Mouse (Mus musculus) stomach, embryonic 16.5 days (tissue): Measurements from ENCODE around the gene Itgb1. TPM values are rescaled to one million over a fixed set of nuclear protein-coding genes. Genes with fewer than 3 reads are reported as not detected.

Source experiments
- ATAC-seq: fragments of 200-750 bp; cut with Nextera tagmentation; 2 replicates; pipeline ENCODE4 v1.8.0; 2017; ENCODE audit warnings: moderate number of reproducible peaks, moderate TSS enrichment; ENCODE audit not compliant: insufficient read depth, low FRiP score
- H3K27ac ChIP-seq: fragments of 300-500 bp; sonication (generic); 2 replicates; pipeline ENCODE4 v1.5.1; 2014; ENCODE audit warnings: low read length
- H3K27me3 ChIP-seq: fragments of 300-500 bp; sonication (generic); 2 replicates; pipeline ENCODE4 v1.6.1; 2014; ENCODE audit warnings: low read length, control low read depth, mixed read lengths; ENCODE audit not compliant: control insufficient read depth, insufficient read depth
- H3K36me3 ChIP-seq: fragments of 300-500 bp; sonication (generic); 2 replicates; pipeline ENCODE4 v1.6.1; 2014; ENCODE audit warnings: low read length; ENCODE audit not compliant: control insufficient read depth, insufficient read depth
- H3K4me1 ChIP-seq: fragments of 300-500 bp; sonication (generic); 2 replicates; pipeline ENCODE4 v1.6.1; 2014; ENCODE audit warnings: low read length, control low read depth, mixed read lengths; ENCODE audit not compliant: control insufficient read depth, insufficient read depth
- H3K4me2 ChIP-seq: fragments of 300-500 bp; sonication (generic); 2 replicates; pipeline ENCODE4 v1.6.1; 2014; ENCODE audit warnings: low read depth, low read length, mixed read lengths
- H3K4me3 ChIP-seq: fragments of 300-500 bp; sonication (generic); replicated peaks from 2 replicates; pipeline ENCODE4 v1.5.1; 2014; ENCODE audit warnings: mild to moderate bottlenecking, low read length
- H3K9ac ChIP-seq: fragments of 300-500 bp; sonication (generic); 2 replicates; pipeline ENCODE4 v1.6.1; 2014; ENCODE audit warnings: low read length
- H3K9me3 ChIP-seq: fragments of 300-500 bp; sonication (generic); replicated peaks from 2 replicates; pipeline ENCODE4 v1.6.1; 2016; ENCODE audit warnings: low read length, control low read depth; ENCODE audit not compliant: control insufficient read depth
- WGBS: fragments of 180-500 bp; shearing (Covaris S2); extraction: QIAGEN DNeasy Blood & Tissue Kit; methylation state at CpG from one replicate; pipeline ENCODE4 v1.1.7; 2014; 5-methylcytosine and 5-hydroxymethylcytosine counted together
- polyA plus RNA-seq: library from polyadenylated mRNA; unstranded; fragments of >200 nt; fragmentation: Nextera tagmentation; extraction: Ambion mirVana; gene quantifications from 2 replicates; pipeline ENCODE4 v1.2.1, GENCODE M21; 2015

The Itgb1 gene
- polyA plus RNA-seq, 1 experiment from 2014 or later: 315 TPM

DNA sequence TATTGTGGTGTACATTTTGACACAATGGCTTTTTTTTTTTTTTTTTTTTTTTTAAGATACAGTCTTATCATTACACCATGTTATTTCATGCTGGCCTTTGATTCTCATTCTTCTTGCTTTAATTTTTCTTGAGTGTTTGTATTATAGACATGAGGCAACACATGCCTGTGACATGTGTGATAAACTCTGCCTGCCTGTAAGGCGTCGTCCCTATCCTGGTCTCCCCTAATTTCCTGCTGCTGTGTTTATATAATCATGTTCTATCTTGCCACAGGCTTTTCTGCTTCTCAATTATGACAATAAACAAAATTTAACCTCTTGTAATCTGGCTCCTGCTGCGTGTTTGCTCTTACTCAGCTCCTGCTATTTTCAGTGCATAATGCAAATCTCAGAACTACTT, 12.5 kb downstream of the Itgb1 start:
- Histone ChIP-seq H3K9ac (no peak overlapping the region), H3K36me3 (no peaks in the 10 kb centered on the region), H3K27me3 (no peaks in the 10 kb centered on the region), H3K27ac (no peak overlapping the region), H3K4me3 (no peak overlapping the region), H3K4me2 (no peak overlapping the region), H3K9me3 (no peaks in the 10 kb centered on the region), H3K4me1 (peaks cover 19% of the 10 kb centered on the region)
- 28% methylated on average over 3 of the region's 3 CpGs for WGBS
- no peak for ATAC-seq

DNA sequence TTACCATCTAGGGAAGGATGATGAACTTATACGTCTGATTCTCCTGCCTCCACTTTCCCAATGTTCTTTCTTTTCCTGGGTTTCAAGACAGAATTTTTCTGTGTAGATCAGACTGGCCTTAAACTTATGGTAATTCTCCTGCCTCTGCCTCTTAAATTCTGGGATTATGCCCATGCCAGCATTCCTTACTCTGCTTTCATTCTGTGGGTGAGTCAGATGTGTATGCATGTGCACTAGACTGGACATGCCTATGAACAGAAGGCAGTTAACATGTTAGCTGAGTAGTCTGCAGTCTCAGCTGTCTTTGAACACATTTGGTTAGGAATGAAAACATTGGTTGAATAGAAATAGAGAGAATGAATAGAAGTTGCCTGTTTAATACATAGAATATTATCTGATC, 18.9 kb downstream of the Itgb1 start:
- ATAC-seq: no peak
- H3K36me3 ChIP-seq: peaks cover 15% of the 10 kb centered on the region
- H3K9ac ChIP-seq: no peak overlapping the region
- H3K4me3 ChIP-seq: no peak overlapping the region
- H3K9me3 ChIP-seq: no peaks in the 10 kb centered on the region
- H3K4me2 ChIP-seq: no peak overlapping the region
- H3K27ac ChIP-seq: no peak overlapping the region
- no peaks in the 10 kb centered on the region for H3K27me3 ChIP-seq
- WGBS: 81% methylated on average over 1 of the region's 1 CpGs
- H3K4me1 ChIP-seq: peaks cover 10% of the 10 kb centered on the region

DNA sequence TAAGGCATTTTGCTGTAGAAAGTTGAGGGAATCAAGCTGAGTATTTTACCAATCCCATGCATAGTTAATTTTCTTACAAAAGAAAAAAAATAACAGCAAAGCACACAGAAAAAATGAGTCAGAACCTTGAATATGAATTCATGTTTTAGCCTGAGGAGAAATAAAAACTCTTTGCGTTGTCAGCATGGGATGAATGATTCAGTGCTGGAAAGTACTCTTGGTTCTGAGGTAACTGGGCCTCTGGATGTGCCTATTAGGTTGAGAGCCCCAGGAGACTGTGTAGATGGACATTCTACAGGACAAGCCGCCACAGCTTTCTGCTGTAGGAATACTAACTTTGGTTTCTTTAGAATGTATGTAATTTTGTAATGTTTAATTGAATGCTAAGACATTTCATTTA, 19.4 kb downstream of the Itgb1 start:
- Histone ChIP-seq H3K9me3 (no peaks in the 10 kb centered on the region), H3K27me3 (no peaks in the 10 kb centered on the region), H3K9ac (no peak overlapping the region), H3K36me3 (peaks cover 17% of the 10 kb centered on the region), H3K4me3 (no peak overlapping the region), H3K4me2 (no peak overlapping the region), H3K4me1 (peaks cover 10% of the 10 kb centered on the region), H3K27ac (no peak overlapping the region)
- 83% methylated on average over 2 of the region's 2 CpGs for WGBS
- ATAC-seq: no peak

DNA sequence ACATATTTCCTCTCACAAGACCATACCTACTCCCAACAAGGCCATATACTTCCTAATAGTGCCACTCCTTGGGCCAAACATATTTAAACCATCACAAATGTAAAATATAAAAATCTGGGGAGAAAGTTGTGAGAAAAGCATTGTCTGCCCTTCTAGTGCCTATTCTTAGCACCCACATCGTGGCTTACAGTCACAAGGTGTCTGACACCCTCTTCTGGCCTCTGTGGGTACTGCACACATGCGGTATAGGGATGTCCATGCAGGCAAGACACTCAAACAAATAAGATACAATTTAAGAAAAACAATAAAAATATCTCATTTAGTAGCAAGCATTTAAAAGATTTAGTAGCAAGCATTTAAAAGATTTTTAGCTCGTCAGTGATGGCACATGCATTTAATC, 23.8 kb downstream of the Itgb1 start:
- H3K9ac ChIP-seq: no peak overlapping the region
- H3K4me2 ChIP-seq: no peak overlapping the region
- no peaks in the 10 kb centered on the region; the same call in 1 of the 2 replicates for H3K4me1 ChIP-seq
- H3K36me3 ChIP-seq: peaks cover 20% of the 10 kb centered on the region
- 46% methylated on average over 3 of the region's 3 CpGs for WGBS
- no peak overlapping the region for H3K27ac ChIP-seq
- ATAC-seq: no peak
- H3K4me3 ChIP-seq: no peak overlapping the region
- no peaks in the 10 kb centered on the region for H3K27me3 ChIP-seq
- H3K9me3 ChIP-seq: no peaks in the 10 kb centered on the region

DNA sequence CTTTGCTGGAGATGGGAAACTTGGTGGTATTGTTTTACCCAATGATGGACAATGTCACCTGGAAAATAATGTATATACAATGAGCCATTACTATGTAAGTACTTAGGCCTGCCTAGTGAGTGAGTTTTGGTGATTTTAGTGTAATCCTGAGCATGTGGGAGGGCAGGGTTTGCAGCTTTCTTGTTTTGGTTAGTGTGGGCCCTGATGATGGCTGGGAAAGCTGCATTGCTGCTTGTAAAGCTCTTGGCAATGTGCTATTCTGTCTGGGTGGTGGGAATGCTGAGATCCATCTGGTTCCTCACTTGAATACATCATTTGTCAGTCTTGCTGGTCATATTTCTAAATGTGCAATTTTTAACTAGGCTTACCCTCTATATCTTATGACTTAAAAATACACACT, 30.7 kb downstream of the Itgb1 start:
- peaks cover 19% of the 10 kb centered on the region for H3K36me3 ChIP-seq
- ATAC-seq: no peak

DNA sequence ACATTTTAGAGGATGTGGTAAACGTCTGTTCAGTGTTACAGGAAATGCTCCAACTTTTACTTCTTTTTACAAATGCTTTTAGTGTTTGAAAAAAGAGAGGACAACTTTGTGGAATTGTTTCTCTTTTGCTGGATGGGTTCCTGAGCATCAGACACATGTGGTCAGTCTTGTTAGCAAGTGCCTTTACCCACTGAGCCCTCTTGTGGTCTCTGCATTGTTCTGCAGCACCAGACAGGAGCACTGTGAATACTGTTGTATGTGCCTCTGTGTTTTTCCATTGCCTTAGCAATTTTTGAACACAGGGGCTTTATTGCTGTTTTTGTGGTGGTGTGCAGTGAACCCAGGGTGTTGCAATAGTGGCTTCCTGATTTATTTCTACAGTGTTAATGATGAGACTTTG, 39.4 kb downstream of the Itgb1 start:
- WGBS: 47% methylated on average over 1 of the region's 1 CpGs
- H3K4me3 ChIP-seq: no peak overlapping the region
- H3K4me2 ChIP-seq: no peak overlapping the region
- no peak overlapping the region for H3K27ac ChIP-seq
- no peaks in the 10 kb centered on the region for H3K4me1 ChIP-seq
- no peak for ATAC-seq
- no peak overlapping the region for H3K9ac ChIP-seq
- no peaks in the 10 kb centered on the region for H3K9me3 ChIP-seq
- no peaks in the 10 kb centered on the region for H3K27me3 ChIP-seq
- peaks cover 15% of the 10 kb centered on the region for H3K36me3 ChIP-seq

More for the DNA sequence above, 30.7 kb downstream of the Itgb1 start:
- no peaks in the 10 kb centered on the region for H3K27me3 ChIP-seq
- H3K9me3 ChIP-seq: no peaks in the 10 kb centered on the region
- no peaks in the 10 kb centered on the region for H3K4me1 ChIP-seq
- no peak overlapping the region for H3K4me2 ChIP-seq
- no peak overlapping the region for H3K27ac ChIP-seq
- H3K9ac ChIP-seq: no peak overlapping the region
- no peak overlapping the region for H3K4me3 ChIP-seq

DNA sequence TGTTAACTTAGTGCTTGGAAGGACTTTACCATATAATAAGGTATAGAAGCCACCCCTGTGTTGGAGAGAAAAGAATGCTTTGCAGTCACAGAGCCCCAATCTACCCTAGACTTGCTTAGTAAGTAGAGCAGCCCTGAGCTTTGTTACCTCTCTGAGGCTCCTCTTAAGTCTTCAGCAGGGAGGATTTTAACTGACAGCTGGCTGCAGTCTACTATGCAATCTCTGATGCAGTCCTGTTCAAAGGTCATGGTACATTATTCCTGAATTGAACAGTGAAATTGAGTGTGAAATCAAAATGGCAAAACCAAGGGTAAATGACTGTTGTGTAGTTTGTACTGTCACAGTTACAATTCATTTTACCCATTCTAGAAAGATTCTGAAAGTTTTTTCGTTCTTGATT, 41.8 kb downstream of the Itgb1 start:
- Histone ChIP-seq H3K4me3 (no peak overlapping the region), H3K9ac (no peak overlapping the region), H3K27me3 (no peaks in the 10 kb centered on the region), H3K9me3 (no peaks in the 10 kb centered on the region), H3K4me1 (no peaks in the 10 kb centered on the region), H3K36me3 (peaks cover 19% of the 10 kb centered on the region), H3K27ac (no peak overlapping the region), H3K4me2 (no peak overlapping the region)
- 98% methylated on average over 1 of the region's 1 CpGs for WGBS
- ATAC-seq: no peak

DNA sequence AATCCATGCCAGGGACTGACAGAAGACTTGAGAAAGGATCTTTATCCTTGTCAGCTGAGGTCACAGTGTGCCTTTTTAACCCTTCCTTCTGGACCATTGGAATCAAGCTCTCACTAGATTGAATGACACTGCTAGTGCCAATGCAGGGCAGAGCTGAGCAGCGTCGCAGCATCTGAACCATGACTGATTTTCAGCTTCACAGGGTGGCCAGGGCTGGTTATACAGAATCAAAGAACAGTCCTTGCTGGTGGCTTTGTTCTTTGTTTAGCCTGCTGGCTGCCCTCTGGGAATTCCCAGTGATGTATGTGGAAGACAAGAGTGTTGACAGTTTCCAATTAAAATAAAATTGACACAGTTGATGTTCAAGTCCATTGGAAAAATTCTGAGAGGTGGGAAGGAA, 46.8 kb downstream of the Itgb1 start:
- H3K36me3 ChIP-seq: peaks cover 27% of the 10 kb centered on the region
- ATAC-seq: no peak

DNA sequence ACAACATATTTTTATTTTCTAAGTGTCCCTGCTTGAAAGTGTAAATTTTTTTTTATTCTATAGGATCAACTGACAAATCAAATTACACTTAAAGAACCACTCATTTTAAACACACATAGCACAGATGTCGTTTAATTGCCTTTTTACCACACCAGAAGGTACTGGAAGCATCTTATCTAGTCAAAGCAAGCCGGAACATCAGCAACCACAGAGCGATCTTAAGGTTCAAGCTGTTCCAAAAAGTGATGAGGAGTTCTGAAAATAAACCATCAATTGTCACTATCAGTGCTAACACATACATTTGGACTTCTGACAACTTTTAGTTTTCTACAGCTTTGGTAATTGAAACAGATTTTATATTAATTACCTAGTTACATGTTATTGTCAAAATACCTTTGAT, 48.7 kb downstream of the Itgb1 start:
- WGBS: 93% methylated on average over 3 of the region's 3 CpGs
- no peak overlapping the region for H3K9ac ChIP-seq
- no peaks in the 10 kb centered on the region for H3K4me1 ChIP-seq
- H3K36me3 ChIP-seq: peaks cover 27% of the 10 kb centered on the region
- H3K27me3 ChIP-seq: no peaks in the 10 kb centered on the region
- ATAC-seq: no peak
- no peaks in the 10 kb centered on the region for H3K9me3 ChIP-seq
- H3K4me3 ChIP-seq: no peak overlapping the region
- H3K27ac ChIP-seq: no peak overlapping the region
- H3K4me2 ChIP-seq: no peak overlapping the region

More for the DNA sequence above, 46.8 kb downstream of the Itgb1 start:
- Histone ChIP-seq H3K9me3 (no peaks in the 10 kb centered on the region), H3K4me1 (no peaks in the 10 kb centered on the region), H3K9ac (no peak overlapping the region), H3K4me2 (no peak overlapping the region), H3K27me3 (no peaks in the 10 kb centered on the region), H3K27ac (no peak overlapping the region), H3K4me3 (no peak overlapping the region)
- 91% methylated on average over 2 of the region's 2 CpGs for WGBS

DNA sequence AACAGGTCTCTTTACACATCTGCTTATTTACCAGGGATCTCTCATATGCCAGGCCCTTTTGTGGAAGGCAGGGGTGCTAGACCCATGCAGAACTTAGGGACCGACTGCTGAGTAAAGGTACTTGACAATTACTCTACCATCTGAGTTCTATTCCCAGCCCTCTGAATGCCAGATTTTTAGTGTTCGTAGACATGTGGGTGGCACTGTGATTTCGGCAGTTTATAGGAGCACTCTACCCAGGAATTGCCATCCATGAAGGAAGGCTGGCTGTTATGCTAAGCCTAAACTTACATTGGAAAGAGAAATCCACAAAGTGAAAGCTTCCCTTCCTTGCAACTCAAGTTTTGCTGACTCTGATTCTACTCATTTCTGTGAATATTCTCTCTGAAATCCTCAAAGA, 50.2 kb downstream of the Itgb1 start:
- H3K4me1 ChIP-seq: no peaks in the 10 kb centered on the region

More for the DNA sequence above, 50.2 kb downstream of the Itgb1 start:
- H3K9ac ChIP-seq: no peak overlapping the region
- H3K4me2 ChIP-seq: no peak overlapping the region
- WGBS: 93% methylated on average over 3 of the region's 3 CpGs
- H3K36me3 ChIP-seq: peaks cover 23% of the 10 kb centered on the region
- no peaks in the 10 kb centered on the region for H3K27me3 ChIP-seq
- no peak overlapping the region for H3K4me3 ChIP-seq
- ATAC-seq: no peak
- no peaks in the 10 kb centered on the region for H3K9me3 ChIP-seq
- no peak overlapping the region for H3K27ac ChIP-seq
